Mouse (Mus musculus) embryonic facial prominence, embryonic 14.5 days (tissue): Measurements from ENCODE around the gene Emc6. TPM values are rescaled to one million over a fixed set of nuclear protein-coding genes. Genes with fewer than 3 reads are reported as not detected.

Experiments used
- ATAC-seq: fragments of 200-750 bp; cut with Nextera tagmentation; 2 replicates; pipeline ENCODE4 v1.8.0; 2017; ENCODE audit warnings: low read depth, moderate number of reproducible peaks, moderate TSS enrichment
- DNase-seq: peaks from one replicate; pipeline ENCODE4 v3.0.0-alpha.2; 2015; ENCODE audit warnings: low spot score
- H3K27ac ChIP-seq: fragments of 300-500 bp; sonication (generic); replicated peaks from 2 replicates; pipeline ENCODE4 v1.5.1; 2014; ENCODE audit warnings: low read depth, mild to moderate bottlenecking, low read length, moderate library complexity
- H3K27me3 ChIP-seq: fragments of 300-500 bp; sonication (generic); replicated peaks from 2 replicates; pipeline ENCODE4 v1.6.1; 2014; ENCODE audit warnings: low read length; ENCODE audit not compliant: control insufficient read depth, insufficient read depth
- H3K36me3 ChIP-seq: fragments of 300-500 bp; sonication (generic); 2 replicates; pipeline ENCODE4 v1.6.1; 2014; ENCODE audit warnings: low read length, mixed read lengths; ENCODE audit not compliant: control insufficient read depth, insufficient read depth
- H3K4me1 ChIP-seq: fragments of 300-500 bp; sonication (generic); 2 replicates; pipeline ENCODE4 v1.6.1; 2014; ENCODE audit warnings: antibody characterized with exemption, low read length; ENCODE audit not compliant: control insufficient read depth, insufficient read depth
- H3K4me2 ChIP-seq: fragments of 300-500 bp; sonication (generic); 2 replicates; pipeline ENCODE4 v1.6.1; 2014; ENCODE audit warnings: low read depth, mild to moderate bottlenecking, low read length, moderate library complexity, mixed read lengths
- H3K4me3 ChIP-seq: fragments of 300-500 bp; sonication (generic); 2 replicates; pipeline ENCODE4 v1.5.1; 2014; ENCODE audit warnings: low read depth, mild to moderate bottlenecking, low read length
- H3K9ac ChIP-seq: fragments of 300-500 bp; sonication (generic); 2 replicates; pipeline ENCODE4 v1.6.1; 2014; ENCODE audit warnings: low read depth, mild to moderate bottlenecking, low read length, moderate library complexity, mixed read lengths
- H3K9me3 ChIP-seq: fragments of 300-500 bp; sonication (generic); 2 replicates; pipeline ENCODE4 v1.6.1; 2016; ENCODE audit warnings: low read length; ENCODE audit not compliant: control insufficient read depth
- WGBS: fragments of 180-500 bp; shearing (Covaris S2); extraction: QIAGEN DNeasy Blood & Tissue Kit; methylation state at CpG from one replicate; pipeline ENCODE4 v1.1.7; 2014; 5-methylcytosine and 5-hydroxymethylcytosine counted together
- polyA plus RNA-seq: library from polyadenylated mRNA; unstranded; fragments of >200 nt; fragmentation: Nextera tagmentation; extraction: Ambion mirVana; gene quantifications from 2 replicates; pipeline ENCODE4 v1.2.1, GENCODE M21; 2014

The Emc6 gene
- polyA plus RNA-seq, 1 experiment from 2014 or later: 111 TPM

DNA sequence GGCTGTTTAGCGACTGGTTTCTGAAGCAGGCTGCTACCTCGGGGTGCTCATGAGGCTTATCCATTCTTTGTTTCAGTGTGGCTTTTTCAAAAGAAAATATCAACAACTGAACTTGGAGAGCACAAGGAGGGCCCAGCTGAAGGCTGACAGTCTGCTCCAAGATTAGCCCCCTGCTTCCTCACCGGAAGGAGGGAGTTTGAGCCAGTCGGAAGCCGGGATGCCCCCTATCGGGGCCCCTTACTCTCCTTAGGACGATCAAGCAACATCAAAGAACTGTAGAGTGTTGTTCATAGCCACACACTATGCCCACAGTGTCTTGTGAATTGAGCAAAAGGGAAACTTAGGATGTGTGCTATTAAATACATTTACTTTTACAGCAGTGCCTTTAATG is 29.9 kb downstream of the Emc6 start:
- no peaks in the 10 kb centered on the region for H3K36me3 ChIP-seq
- no peak overlapping the region for H3K27ac ChIP-seq
- WGBS: 53% methylated on average over 7 of the region's 7 CpGs
- H3K4me2 ChIP-seq: no peak overlapping the region
- H3K9me3 ChIP-seq: no peaks in the 10 kb centered on the region
- no peak overlapping the region for H3K4me3 ChIP-seq
- no peak overlapping the region for H3K9ac ChIP-seq
- no peaks in the 10 kb centered on the region for H3K4me1 ChIP-seq
- ATAC-seq: no peak
- DNase-seq: no peak
- H3K27me3 ChIP-seq: no peaks in the 10 kb centered on the region

DNA sequence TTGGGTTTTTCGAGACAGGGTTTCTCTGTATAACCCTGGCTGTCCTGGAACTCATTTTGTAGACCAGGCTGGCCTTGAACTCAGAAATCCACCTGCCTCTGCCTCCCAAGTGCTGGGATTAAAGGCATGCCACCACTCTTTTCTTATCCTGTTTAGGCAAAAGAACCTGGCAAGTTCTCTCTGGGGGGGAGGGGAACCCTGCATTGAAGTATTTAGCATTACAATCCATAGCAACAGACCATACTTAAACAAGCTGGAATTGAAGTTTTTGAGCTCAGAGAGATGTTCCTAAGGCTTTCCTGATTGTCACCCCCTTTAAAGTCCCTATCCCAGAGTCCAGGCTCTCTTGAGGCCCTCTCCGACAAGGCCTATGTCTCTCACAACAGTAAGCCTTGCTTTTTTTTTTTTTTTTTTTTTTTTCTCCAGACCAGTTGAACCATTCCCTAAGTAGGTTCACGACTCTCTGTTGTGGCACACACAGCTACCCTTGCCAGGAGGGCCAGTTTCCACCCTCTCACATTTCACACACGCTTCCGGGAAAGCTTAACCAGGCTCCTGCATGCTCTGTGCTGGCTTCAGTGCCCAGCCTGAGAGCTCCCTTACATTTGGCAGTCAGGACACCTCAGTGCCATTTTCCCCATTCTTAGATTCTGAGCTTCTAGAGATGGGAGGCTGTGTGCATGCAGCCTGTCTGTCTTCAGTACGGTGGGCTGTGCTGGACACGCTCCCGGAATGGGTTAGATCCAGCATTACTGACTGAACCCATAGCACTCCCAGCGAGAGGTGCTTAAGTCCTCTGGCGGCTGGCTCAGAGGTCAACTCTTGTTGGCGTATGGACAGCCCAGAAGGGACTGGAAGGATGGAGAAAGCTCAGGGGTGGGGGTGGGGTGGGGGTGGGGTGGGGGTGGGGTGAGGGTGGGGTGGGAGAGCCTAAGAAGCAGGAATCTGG is 30.5 kb downstream of the Emc6 start:
- Histone ChIP-seq H3K9ac (no peak overlapping the region), H3K4me2 (no peak overlapping the region), H3K36me3 (no peaks in the 10 kb centered on the region), H3K27ac (no peak overlapping the region), H3K27me3 (no peaks in the 10 kb centered on the region), H3K9me3 (no peaks in the 10 kb centered on the region), H3K4me1 (no peaks in the 10 kb centered on the region), H3K4me3 (no peak overlapping the region)
- ATAC-seq (no peak), DNase-seq (peak; percentile 13)
- 52% methylated on average over 11 of the region's 11 CpGs for WGBS

DNA sequence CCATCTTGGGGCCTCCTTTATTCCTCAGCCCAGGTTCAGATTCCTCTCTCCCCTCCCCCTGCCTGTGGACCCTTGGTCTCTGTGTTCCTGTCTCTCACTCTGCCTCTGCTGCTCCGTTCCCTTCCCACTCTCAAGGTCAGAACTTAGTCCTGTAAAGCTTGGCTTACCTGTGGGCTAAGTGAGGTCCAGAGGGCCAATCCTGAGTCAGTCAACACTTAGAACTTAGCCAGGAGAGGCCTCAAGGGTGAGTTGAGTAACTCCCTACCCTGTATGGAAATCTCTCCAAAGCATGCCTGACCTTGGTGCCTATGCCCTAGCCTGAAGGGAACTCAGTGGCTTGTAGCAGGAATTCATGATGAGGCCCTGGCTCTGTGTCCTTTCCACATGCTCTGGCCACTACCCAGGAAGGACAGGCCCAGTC is 32.6 kb downstream of the Emc6 start:
- Histone ChIP-seq H3K27me3 (no peaks in the 10 kb centered on the region), H3K4me2 (no peak overlapping the region), H3K4me3 (no peak overlapping the region), H3K27ac (no peak overlapping the region), H3K9ac (no peak overlapping the region), H3K36me3 (no peaks in the 10 kb centered on the region), H3K9me3 (no peaks in the 10 kb centered on the region), H3K4me1 (no peaks in the 10 kb centered on the region)
- no peak for DNase-seq
- ATAC-seq: no peak
- 77% methylated on average over 1 of the region's 1 CpGs for WGBS

DNA sequence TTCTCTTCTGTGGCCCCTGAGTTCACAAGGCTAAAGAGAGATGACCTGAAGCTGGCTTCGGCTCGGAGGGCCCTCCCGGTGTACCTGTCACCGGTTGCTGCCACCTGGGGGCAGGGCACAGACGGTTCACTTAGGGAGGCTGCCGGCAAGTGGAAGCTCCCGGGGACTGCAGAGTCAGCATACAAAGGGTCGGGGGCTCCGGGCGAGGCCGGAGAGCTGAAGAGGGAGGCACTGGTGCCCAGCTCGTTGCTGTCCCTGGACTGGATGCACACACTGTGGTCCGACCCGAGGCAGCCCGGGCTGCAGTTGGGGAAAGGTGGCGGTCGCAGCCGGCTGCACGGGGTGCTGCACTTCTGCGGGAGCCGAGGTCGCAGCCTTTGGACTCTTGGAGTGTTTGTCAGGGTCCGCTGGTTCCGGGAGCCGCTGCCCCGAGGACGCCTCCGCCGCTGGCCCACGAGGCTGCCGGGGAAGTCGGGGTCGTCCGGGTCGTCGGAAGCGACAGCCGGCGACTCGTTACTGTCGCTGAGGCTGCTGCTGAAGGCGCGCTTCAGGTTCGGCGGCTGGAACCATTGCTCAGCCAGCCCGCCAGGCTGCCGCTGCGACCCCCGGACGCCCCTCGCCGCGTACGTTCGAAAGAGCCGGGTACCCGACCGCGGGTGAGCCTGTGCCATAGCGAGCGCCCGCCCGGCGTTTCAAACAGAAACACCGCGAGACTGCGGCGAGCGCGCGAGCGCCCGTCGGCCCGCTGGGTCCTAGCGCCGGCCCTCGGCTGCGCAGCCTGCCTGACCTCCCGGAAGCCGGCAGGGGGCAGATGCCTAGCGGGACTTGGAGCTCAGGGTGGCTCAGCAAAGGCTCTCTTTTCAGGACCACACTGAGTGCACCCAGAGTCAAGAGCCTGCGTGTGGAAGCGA is 39.0 kb downstream of the Emc6 start, which contains the start of gene Haspin:
Gene Haspin (minus strand): TSS at position 704 of the 911 bp plus-strand sequence.
- WGBS: under 1% methylated on average over 46 of the region's 84 CpGs
- H3K4me3 ChIP-seq: peak within 1 kb of the TSS; percentile 79

DNA sequence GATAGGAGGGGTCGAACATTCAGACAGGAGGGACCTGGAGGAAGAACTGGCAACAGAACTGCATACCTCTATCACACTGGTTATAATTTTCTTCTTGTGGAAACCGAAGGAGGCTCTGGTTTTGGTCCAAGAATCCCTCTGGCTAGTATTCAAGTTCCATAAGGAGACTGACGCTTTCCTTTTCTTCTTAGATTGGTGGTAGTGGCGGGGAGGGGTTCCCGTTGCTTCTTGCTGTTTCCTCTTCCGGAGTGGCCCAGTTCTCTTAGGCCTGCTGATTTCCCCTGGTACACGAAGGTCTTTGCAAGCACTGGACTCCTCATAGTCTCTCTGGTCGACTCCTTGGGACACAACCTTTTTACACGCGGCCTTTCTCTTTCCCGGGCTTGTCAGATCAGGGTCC is 39.7 kb downstream of the Emc6 start:
- ATAC-seq (no peak), DNase-seq (peak; percentile 29)
- 32% methylated on average over 11 of the region's 11 CpGs for WGBS

More for the DNA sequence above, 39.0 kb downstream of the Emc6 start, which contains the start of gene Haspin:
- H3K36me3 ChIP-seq: peaks cover 8% of the 10 kb centered on the region; the same call in 1 of the 2 replicates
- ATAC-seq (peak; percentile 94), DNase-seq (peak; percentile 94)
- no peaks in the 10 kb centered on the region for H3K9me3 ChIP-seq
- H3K4me1 ChIP-seq: peaks cover 15% of the 10 kb centered on the region; the same call in 1 of the 2 replicates
- peak within 1 kb of the TSS; percentile 82 for H3K9ac ChIP-seq
- no peaks in the 10 kb centered on the region for H3K27me3 ChIP-seq
- H3K4me2 ChIP-seq: peak within 1 kb of the TSS; percentile 67
- H3K27ac ChIP-seq: no peak within 1 kb of the TSS

DNA sequence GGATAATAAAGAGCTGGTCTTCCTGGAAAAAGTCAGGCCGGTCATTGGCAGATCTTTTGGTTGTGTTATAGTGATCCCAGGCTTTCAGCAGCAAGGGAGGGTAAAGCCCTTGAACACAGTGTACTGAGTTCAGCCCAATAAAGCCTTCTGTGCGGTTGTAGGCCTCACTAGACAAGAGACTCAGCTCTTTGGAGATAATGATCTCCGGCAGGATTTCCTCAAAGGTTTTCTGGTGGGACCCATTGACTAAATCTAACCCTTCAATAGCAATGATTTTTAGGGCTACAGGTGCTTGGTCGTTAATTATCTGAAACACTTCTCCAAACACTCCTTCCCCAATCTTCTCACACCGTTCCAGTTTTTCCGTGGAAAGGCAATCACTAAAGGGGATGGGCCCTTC is 40.2 kb downstream of the Emc6 start:
- H3K9ac ChIP-seq: 0 out of 2 replicates have a peak overlapping the region, but pooled peaks have one; percentile 82
- H3K4me1 ChIP-seq: peaks cover 15% of the 10 kb centered on the region; the same call in 1 of the 2 replicates
- H3K36me3 ChIP-seq: peaks cover 12% of the 10 kb centered on the region; the same call in 1 of the 2 replicates
- peak overlapping the region; percentile 79 for H3K4me3 ChIP-seq
- no peaks in the 10 kb centered on the region for H3K9me3 ChIP-seq
- WGBS: 84% methylated on average over 6 of the region's 6 CpGs
- H3K27me3 ChIP-seq: no peaks in the 10 kb centered on the region
- DNase-seq (no peak), ATAC-seq (no peak)
- no peak overlapping the region for H3K27ac ChIP-seq
- H3K4me2 ChIP-seq: peak overlapping the region; percentile 67

More for the DNA sequence above, 39.7 kb downstream of the Emc6 start:
- Histone ChIP-seq H3K9ac (peak overlapping the region; percentile 82), H3K4me2 (peak overlapping the region; percentile 67), H3K36me3 (peaks cover 12% of the 10 kb centered on the region; the same call in 1 of the 2 replicates), H3K9me3 (no peaks in the 10 kb centered on the region), H3K4me1 (peaks cover 15% of the 10 kb centered on the region; the same call in 1 of the 2 replicates), H3K27me3 (no peaks in the 10 kb centered on the region), H3K4me3 (peak overlapping the region; percentile 79), H3K27ac (no peak overlapping the region)

DNA sequence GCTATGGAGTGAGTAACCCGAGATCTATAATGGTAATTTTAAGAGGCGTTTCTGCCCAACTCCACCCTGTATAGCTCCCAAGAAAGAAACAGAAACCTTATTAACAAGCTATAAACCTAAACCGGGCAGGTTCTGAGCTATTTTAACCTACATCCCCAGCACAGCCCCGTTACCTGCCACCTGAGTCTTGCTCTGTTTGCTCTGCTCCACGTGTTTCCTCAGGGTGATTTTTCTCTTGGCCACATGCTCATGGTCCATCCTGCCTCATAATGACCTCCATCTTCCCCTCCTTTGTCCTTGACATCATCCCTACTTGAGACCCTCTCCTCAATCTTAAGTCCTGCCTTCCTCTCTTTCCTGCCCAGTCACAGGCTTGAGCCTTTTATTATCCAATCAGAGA is 42.6 kb downstream of the Emc6 start:
- Histone ChIP-seq H3K27me3 (no peaks in the 10 kb centered on the region), H3K9me3 (no peaks in the 10 kb centered on the region), H3K4me3 (no peak overlapping the region), H3K36me3 (peaks cover 12% of the 10 kb centered on the region; the same call in 1 of the 2 replicates), H3K4me1 (peaks cover 15% of the 10 kb centered on the region; the same call in 1 of the 2 replicates), H3K4me2 (peak overlapping the region; percentile 23; the same call in 1 of the 2 replicates), H3K9ac (no peak overlapping the region), H3K27ac (no peak overlapping the region)
- WGBS: 94% methylated on average over 5 of the region's 5 CpGs
- ATAC-seq (no peak), DNase-seq (no peak)

DNA sequence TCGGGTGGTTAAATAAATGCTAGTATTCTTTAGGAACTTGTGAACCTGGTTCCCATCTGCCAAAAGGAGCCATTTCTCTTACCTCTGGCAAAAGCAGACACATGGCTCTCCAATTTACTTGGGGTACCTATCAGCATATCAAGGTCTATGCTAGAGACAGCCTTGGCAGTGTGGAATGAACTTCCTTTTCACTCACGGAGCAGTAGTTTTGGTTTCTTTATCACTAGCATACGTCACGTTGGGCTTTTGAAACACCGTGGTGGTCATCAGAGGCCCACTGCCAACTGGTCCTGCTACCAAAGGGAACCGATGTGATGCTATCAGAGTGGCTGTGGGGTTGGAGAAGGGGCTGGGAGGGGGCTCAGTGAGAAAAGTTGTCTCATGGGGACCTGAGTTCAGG is 43.8 kb downstream of the Emc6 start:
- Histone ChIP-seq H3K4me3 (no peak overlapping the region), H3K27me3 (no peaks in the 10 kb centered on the region), H3K9me3 (no peaks in the 10 kb centered on the region), H3K4me1 (peaks cover 15% of the 10 kb centered on the region; the same call in 1 of the 2 replicates), H3K27ac (no peak overlapping the region), H3K4me2 (no peak overlapping the region), H3K9ac (no peak overlapping the region), H3K36me3 (peaks cover 12% of the 10 kb centered on the region; the same call in 1 of the 2 replicates)
- no peak for DNase-seq
- no peak for ATAC-seq
- WGBS: 97% methylated on average over 6 of the region's 6 CpGs
